Mouse (Mus musculus) layer of hippocampus, adult 9-10 months (tissue): Measurements from ENCODE around the gene Olfr191.
"Not testable (repeated sequence)": the region's sequence is repeated elsewhere in the genome, so short reads cannot be mapped to it uniquely, and the experiment has no call there.

Experiments used
- DNase-seq: peaks from one replicate; pipeline ENCODE4 v3.0.0; 2022; ENCODE audit warnings: low spot score

The Olfr191 gene

DNA sequence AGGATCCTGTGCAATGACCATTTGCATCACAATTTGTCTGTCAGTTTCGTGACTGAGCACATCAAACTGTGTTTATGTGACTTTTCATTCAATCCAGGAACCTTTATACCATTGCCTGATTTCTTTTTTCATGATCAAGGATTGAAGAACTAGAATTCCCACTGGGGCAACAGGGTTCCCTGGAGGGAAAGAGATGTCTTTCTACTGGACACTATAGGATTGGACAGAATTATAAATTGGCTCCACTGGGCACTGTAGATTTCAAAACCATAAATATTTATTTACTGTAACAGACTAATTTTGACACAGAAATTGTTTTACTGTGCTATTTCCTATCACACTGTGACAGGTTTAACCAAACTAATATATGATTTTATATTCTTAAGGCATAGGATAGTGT is at the start of gene Olfr191:
Gene Olfr191, minus strand, starts transcription at position 101 of the 400 bp plus-strand sequence.
- not testable (repeated sequence) for DNase-seq

DNA sequence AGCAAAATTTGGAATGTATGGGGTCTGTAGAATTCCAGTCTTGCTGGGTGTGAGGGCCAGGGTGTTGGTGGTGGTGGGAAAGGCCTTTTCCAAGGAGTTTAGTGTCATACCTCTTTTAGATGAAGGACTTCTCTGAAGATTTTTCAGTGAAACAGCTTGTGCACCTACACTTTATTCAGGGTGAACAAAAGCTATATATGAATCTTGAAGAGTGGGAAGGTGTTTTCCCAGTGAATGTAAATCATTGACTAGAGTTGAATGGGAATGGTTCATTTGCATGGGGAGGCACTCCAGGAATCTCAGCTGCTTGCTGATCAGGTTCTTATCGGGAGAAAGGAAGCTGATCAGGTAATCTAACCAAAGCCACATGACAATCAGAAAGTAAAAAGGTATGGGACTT is 41.1 kb upstream of the Olfr191 start:
- DNase-seq: no peak

DNA sequence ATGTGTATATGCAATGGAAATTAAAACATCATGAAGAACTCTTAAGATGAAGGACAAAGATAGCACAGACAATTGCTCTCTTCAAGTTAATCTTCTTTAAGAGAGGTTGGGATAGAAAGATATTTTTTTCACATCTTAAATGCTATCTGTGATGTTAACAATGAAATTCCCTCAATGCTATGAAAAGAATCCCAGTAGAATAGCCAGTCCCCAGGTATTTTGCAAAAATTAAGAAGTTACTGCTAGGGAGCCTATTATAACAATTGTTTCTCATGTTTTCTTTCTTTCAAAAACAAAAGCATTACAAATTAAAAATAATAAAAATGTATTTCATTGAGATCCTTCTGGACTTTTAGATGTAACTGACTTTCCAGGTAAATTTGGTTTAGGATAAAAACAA is 31.3 kb upstream of the Olfr191 start, which contains the start of gene Olfr194:
Gene Olfr194, minus strand, starts transcription at position 101 of the 400 bp plus-strand sequence.
- no peak for DNase-seq

DNA sequence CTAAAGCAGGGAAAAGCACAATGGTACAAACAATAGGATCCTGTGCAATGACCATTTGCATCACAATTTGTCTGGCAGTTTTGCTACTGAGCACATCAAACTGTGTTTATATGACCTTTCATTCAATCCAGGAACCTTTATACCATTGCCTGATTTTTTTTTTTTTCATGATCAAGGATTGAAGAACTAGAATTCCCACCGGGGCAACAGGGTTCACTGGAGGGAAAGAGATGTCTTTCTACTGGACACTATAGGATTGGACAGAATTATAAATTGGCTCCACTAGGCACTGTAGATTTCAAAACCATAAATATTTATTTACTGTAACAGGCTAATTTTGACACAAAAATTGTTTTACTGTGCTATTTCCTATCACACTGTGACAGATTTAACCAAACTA is 22.2 kb upstream of the Olfr191 start, which contains the start of gene Olfr193:
Gene Olfr193, minus strand, starts transcription at position 101 of the 400 bp plus-strand sequence.
- no peak for DNase-seq

DNA sequence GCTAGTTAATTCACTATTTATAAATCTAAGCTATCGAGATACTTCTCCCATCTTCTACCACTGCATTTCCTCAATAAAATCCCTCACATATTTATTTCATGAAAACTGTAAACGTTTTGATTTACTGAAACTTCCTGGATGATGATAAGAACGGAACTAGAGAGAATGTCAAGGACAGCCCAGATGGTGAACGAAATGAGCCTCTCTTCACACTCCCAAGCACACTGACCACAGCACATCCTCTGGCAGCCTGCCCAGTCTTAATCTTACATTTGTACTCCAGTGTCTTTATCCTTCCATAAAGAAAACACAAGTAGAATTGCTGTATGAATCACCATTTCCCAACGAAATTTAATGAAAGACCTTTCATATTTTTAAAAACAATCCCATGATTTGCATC is 18.9 kb upstream of the Olfr191 start:
- DNase-seq: not testable (repeated sequence)

DNA sequence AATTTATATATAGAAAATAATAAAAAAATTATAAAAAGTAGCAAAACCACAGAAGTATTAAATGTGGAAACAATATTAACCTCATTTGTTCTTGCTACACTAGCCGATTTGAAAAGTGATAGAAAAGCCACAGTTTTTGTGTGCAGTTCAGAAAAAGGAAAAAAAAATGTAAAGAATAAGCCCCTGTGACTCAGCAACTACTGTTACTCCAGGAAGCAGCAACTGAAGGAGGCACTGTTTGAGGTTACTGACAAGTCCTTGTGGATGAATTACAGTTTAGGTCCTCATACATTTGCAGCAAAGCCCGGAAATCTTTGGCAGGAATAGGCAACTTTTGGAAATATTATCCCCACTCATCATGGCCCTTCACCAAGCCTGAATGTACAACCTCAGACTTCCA is 15.7 kb upstream of the Olfr191 start:
- no peak for DNase-seq

DNA sequence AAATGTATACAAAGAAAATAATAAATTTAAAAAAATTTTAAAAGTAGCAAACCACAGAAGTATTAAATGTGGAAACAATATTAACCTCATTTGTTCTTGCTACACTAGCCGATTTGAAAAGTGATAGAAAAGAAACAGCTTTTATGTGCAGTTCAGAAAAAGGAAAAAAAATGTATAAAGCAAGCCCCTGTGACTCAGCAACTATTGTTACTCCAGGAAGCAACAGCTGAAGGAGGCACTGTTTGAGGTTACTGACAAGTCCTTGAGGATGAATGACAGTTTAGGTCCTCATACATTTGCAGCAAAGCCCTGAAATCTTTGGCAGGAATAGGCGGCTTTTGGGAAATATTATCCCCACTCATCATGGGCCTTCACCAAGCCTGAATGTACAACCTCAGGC is 8.5 kb downstream of the Olfr191 start:
- DNase-seq: not testable (repeated sequence)

DNA sequence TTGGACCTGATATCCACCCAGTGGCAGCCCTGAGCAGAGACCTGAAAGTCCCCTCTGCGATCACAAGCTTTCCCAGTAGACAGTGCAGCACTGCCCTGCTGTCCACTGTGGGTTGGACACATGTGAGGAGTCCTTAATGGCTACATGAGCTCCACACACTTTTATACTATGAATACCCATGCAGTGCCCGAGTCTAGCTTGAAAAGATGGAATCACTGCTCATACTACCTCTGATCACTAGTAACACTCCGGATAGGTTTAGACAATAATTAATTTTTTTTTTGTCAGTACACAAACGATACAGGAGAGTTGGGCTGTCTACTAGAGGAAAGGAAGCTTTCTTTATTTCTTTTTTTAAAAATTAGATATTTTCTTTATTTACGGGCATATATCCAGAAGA is 11.7 kb downstream of the Olfr191 start, which contains the start of gene Olfr190:
Gene Olfr190, minus strand, starts transcription at position 101 of the 400 bp plus-strand sequence.
- no peak for DNase-seq

DNA sequence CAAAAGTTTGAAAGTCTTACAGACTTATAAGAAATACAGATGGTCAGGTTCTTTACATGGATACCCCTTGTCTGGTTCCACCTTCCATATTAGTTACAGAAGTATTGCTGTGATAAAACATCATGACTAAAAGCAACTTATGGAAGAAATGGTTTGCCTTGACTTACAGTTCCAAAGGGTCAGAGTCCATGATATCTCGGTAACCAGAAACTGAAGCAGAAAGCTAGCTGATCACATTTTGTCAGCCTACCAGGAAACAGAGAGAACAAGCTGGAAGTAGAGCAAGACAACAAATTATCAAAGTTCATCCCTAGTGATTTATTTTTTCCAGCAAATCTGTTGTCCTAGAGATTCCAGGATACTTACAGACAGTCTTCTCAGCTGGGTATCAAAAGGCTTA is 16.1 kb downstream of the Olfr191 start:
- DNase-seq: no peak

DNA sequence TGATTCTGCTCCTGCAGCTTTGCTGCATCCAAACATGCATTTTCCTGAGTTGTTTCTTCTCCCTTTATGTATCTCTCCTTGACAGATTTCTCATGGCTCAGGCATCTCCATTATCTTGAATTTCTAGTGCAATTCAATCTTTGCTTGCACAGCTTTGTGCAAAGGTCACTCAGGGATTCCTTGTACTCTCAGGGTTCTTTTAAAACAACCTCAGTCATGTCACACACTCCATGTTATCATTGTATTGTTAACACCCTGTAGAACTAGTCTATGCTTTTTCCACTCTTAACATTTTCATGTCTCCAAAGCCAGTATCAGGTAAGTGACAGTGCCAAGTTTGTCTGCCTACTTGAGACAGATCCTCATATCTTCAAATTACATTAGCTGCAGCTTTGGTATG is 17.9 kb downstream of the Olfr191 start:
- DNase-seq: no peak

DNA sequence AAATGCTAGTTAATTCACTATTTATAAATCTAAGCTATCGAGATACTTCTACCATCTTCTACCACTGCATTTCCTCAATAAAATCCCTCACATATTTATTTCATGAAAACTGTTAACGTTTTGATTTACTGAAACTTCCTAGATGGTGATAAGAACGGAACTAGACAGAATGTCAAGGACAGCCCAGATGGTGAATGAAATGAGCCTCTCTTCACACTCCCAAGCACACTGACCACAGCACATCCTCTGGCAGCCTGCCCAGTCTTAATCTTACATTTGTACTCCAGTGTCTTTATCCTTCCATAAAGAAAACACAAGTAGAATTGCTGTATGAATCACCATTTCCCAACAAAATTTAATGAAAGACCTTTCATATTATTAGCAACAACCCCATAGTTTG is 27.2 kb downstream of the Olfr191 start:
- not testable (repeated sequence) for DNase-seq

DNA sequence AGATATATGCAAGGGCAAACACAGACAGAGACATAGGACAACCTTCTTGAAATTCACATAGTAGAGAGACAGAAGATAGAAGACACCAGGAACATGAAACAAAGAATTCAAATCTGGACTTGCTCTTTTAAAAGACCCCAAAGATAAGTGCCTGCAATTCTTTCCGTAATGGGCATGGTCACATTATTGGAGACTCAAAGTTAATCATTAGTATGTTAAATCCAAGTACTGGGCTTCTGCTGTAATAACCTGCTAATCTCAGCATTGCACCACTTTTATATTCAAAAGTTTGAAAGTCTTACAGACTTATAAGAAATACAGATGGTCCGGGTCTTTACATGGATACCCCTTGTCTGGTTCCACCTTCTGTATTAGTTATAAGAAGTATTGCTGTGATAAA is 40.3 kb downstream of the Olfr191 start:
- not testable (repeated sequence) for DNase-seq

DNA sequence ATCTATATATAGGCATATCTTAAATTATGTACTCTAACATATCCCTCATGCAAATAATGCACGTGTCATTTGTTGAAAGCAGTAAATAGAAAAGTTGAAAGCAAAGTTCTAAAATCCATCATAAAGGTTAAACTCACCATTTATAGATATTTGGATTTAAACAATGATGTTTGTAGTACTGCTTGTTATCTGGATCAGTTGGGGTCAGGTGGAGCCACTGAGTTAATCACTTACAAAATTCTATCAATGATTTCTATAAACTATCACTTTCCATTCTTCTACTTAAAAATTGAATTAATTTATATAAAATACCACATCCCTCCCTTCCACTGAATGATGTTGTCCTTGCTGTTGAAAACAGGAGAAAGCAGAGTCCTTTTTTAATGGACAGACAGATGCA is 40.8 kb downstream of the Olfr191 start:
- no peak for DNase-seq

DNA sequence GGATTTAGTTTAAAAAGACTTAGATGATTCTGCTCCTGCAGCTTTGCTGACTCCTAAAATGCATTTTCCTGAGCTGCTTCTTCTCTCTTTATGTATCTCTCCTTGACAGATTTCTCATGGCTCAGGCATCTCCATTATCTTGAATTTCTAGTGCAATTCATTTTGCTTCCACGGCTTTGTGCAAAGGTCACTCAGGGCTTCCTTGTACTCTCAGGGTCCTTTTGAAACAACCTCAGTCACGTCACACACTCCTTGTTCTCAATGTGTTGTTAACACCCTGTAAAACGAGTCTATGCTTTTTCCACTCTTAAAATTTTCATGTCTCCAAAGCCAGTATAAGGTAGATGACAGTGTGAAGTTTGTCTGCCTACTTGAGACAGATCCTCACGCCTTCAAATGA is 42.0 kb downstream of the Olfr191 start:
- no peak for DNase-seq

DNA sequence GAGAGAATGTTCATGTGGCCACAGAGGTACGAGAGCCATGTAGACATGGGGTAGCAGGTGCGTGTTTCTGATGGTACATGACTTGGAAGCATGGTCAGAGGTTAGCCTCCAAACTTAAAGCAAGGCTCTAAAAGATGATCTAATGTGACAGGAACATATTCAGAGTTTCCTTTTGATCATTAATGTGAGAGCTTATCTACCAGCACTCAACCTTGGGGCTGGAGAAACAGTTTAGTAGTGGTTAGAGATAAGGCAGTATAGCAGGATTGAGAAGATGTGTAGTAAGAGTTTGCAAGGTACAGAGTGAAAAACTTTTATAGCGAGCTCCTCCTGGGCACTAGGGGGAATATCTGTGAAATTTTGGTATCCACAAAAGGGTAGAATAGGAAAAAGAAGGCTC is 43.8 kb downstream of the Olfr191 start:
- no peak for DNase-seq

DNA sequence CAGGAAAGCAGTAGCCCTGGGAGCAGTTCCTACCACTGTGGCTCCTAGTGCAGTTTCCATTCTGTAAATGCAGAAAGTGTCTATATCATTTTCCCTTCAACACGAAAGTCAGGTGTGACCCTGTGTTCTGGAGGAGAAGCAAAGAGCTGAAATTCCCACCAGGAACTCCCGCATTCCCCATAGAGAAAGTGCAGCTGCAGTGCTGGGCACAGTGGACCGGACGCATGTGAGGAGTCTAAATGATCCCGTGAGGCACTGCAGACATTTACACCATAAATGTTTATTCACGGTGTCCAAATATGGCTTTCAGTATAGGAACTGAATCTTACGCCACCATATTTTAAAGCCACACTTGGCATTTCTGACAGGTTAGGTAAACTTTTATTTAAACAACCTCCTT is 49.9 kb downstream of the Olfr191 start, which contains the start of gene Olfr187:
Gene Olfr187, minus strand, starts transcription at position 58 of the 400 bp plus-strand sequence.
- DNase-seq: no peak
